Mouse (Mus musculus) ES-Bruce4 (cell line): ENCODE measurements around the gene Mansc1.
A peak's percentile ranks its signal among the peaks of the same experiment; 100 is the strongest.

ENCODE experiments used
- CTCF ChIP-seq: IDR thresholded peaks from one replicate; pipeline ENCODE4 v1.8.1; 2011; ENCODE audit warnings: low read depth, low read length
- POLR2A ChIP-seq: IDR thresholded peaks from one replicate; pipeline ENCODE4 v1.8.1; 2011; ENCODE audit warnings: low read length; ENCODE audit not compliant: insufficient read depth

DNA sequence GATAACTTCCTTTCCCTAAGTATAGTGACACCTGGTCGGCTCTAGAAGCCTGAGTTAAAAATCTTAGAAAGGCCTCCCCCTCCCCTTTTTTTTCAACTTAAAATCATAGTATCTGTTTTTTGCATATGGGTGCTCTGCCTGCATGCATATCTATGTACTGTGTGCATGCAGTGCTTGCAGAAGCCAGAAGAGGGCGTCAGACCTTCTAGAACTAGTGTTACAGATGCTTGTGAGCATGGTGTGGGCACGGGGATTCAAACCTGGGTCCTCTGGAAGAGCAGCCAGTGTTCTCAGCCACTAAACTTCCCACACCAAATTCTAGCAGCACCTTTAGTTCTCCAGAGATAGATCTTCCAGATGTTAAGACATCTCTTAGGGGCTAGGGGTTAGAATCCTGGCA, 14.7 kb downstream of the Mansc1 start:
- TF ChIP-seq CTCF (peak; percentile 14), POLR2A (no peak)
